Mouse (Mus musculus) olfactory bulb, adult 2 months (tissue): ENCODE data around the gene Prkag2. TPM values are rescaled to one million over a fixed set of nuclear protein-coding genes. Genes with fewer than 3 reads are reported as not detected.

ENCODE experiments used
- H3K27ac ChIP-seq: fragments of 200-500 bp; 2 replicates; pipeline ENCODE4 v1.5.1; 2012; ENCODE audit warnings: low read depth, low read length; ENCODE audit not compliant: insufficient read depth
- H3K4me1 ChIP-seq: fragments of 200-500 bp; 2 replicates; pipeline ENCODE4 v1.6.1; 2012; ENCODE audit warnings: low read length; ENCODE audit not compliant: control insufficient read depth, insufficient read depth
- H3K4me3 ChIP-seq: fragments of 200-500 bp; 2 replicates; pipeline ENCODE4 v1.5.1; 2012; ENCODE audit warnings: mild to moderate bottlenecking, low read depth, low read length, moderate library complexity; ENCODE audit not compliant: insufficient read depth
- CTCF ChIP-seq: fragments of 200-500 bp; IDR thresholded peaks from 2 replicates; pipeline ENCODE4 v1.5.1; 2012; ENCODE audit warnings: low read depth, mild to moderate bottlenecking, low read length, moderate library complexity; ENCODE audit not compliant: insufficient read depth
- POLR2A ChIP-seq: fragments of 200-500 bp; IDR thresholded peaks from 2 replicates; pipeline ENCODE4 v1.6.1; 2012; ENCODE audit warnings: mild to moderate bottlenecking, low read depth, low read length, moderate library complexity; ENCODE audit not compliant: insufficient read depth
- WGBS: fragments of 180-500 bp; shearing (Covaris S2); methylation state at CpG from one replicate; pipeline ENCODE4 v1.1.7; 2018; 5-methylcytosine and 5-hydroxymethylcytosine counted together
- polyA plus RNA-seq: library from polyadenylated mRNA; stranded (reverse); fragments of >200 nt; gene quantifications from 2 replicates; pipeline ENCODE4 v1.2.4, GENCODE M21; 2012; ENCODE audit warnings: low replicate concordance; ENCODE audit not compliant: missing spikeins, insufficient read depth, insufficient read length

Prkag2 gene
- polyA plus RNA-seq, 1 experiment = not detected

DNA sequence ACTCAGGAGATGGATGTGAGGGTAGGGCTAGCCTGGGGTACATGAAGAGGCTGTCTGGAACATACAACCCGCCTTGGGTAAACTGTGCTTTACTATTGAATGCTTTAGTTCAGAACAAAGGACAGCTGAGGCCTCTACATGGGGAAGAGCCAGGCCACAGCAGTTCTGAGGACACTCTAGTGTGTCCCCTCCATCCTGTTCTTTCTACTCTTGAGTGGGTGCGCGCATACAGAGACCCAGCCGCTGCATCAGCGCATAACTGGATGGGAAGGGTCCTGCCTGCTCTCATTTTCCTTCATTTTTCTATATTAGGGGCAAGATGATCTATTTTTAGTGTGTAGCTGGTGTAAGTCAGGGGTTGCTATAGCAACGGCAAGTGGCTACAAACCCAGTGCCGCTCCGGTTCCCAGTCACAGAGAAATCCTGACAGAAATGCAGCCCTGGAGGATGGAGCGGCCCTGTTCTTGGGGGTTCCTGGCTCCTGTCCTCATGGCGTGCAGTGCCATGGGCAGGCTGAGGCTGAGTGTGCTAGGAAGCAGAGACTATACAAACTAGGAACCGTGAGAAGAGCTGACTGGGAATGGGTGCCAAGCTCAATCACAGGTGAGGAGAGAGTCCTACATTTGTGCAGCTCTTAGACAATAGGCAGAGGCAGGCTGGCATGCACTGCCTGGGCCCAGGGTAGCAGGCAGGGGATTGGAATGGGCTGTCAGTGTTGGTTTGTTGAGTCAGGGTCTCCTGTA is 114.8 kb downstream of the Prkag2 start:
- Histone ChIP-seq H3K4me3 (peak overlapping the region; percentile 44), H3K4me1 (peaks cover 44% of the 10 kb centered on the region), H3K27ac (peak overlapping the region; percentile 94)
- TF ChIP-seq POLR2A (0 out of 2 replicates have a peak, but pooled peaks have one; percentile 5), CTCF (no peak)
- WGBS = 27% methylated on average over 11 of the region's 11 CpGs

DNA sequence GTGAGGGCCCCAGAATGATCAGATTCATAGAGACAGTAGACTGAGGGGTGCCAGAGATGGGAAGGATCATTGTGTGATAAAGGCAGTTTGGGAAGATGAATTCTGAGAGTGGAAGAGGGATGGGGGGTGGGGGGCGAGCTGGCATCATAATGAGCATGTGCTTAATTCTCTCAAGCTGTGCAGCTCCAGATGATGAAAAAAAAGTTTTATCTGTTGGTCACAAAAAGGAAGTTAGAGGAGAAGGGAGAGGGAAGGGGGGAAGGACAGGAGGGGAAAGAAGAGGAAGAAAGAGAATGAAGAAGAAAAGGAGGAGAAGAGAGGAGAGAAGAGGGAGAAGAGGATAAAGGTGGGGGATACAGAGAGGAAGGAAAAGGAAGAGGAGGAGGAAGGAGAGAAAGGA is 116.3 kb downstream of the Prkag2 start:
- 56% methylated on average over 1 of the region's 1 CpGs for WGBS
- 0 out of 2 replicates have a peak overlapping the region, but pooled peaks have one; percentile 94 for H3K27ac ChIP-seq
- peaks cover 40% of the 10 kb centered on the region for H3K4me1 ChIP-seq
- no peak overlapping the region for H3K4me3 ChIP-seq
- no peak for TF ChIP-seq POLR2A
- TF ChIP-seq CTCF = no peak

DNA sequence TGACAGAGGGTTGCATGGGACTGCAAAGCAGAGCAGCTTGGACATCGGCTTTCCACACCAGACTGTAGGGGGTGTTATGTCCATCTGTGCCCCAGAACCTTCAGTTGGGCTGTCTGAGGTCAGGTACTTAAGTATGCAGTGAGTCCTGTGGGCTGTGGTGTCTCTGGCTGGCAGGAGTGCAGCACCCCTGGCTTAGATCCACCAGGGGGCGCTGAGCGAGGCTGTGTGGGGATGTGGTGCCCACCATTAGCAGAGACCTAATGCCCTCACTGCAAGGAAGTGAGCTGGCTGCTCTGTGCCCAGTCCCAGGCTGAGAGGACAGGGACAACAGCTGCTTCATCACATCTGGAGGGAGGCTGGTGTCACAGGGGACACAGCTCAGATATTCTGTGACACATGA is 116.9 kb downstream of the Prkag2 start:
- Histone ChIP-seq H3K4me1 (peaks cover 40% of the 10 kb centered on the region), H3K4me3 (no peak overlapping the region), H3K27ac (no peak overlapping the region)
- WGBS = 25% methylated on average over 3 of the region's 3 CpGs
- TF ChIP-seq CTCF (peak; percentile 43; the same call in 1 of the 2 replicates), POLR2A (no peak)

DNA sequence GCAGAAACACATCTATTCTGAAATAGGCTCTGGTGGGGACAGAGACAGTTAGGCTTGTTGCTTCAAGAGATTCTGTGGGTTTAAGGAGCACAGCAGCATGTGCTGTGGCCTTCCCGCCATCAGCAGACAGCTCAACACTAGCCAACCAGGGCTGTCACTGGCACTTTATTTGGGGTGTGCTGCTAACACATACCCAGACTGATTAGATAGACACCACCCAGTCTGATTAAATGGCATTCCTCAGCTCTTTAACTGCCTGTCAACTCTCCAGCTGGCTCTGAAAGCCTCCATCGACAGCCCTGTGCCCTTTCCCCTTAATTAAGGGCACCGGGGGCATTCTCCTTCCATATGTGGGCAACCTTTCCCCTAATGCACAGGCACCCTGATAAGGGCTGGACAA is 118.2 kb downstream of the Prkag2 start:
- 62% methylated on average over 3 of the region's 3 CpGs for WGBS
- Histone ChIP-seq H3K4me3 (no peak overlapping the region), H3K27ac (no peak overlapping the region), H3K4me1 (peaks cover 40% of the 10 kb centered on the region)
- TF ChIP-seq POLR2A (no peak), CTCF (no peak)

DNA sequence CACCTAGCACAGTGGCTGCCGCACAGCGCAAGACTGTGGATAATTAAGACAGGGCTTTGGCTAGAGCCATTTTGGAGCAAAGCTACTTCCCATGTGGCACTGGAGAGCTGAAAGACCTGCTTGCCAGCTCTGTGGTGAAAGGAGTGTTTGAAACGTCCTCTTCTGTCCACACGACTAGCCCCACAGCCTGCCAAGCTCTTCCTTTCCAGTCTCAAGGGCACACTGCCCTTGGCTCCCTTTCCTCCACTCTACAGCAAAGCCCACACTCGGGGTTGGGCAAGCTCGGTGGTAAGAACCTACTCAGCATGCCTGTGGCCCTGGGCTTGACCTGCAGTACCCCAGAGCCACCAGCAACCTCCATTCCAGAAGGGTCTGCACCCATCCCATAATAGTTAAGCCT is 118.7 kb downstream of the Prkag2 start:
- H3K27ac ChIP-seq = no peak overlapping the region
- TF ChIP-seq POLR2A (no peak), CTCF (no peak)
- H3K4me3 ChIP-seq = no peak overlapping the region
- 57% methylated on average over 6 of the region's 6 CpGs for WGBS
- H3K4me1 ChIP-seq = peaks cover 36% of the 10 kb centered on the region

DNA sequence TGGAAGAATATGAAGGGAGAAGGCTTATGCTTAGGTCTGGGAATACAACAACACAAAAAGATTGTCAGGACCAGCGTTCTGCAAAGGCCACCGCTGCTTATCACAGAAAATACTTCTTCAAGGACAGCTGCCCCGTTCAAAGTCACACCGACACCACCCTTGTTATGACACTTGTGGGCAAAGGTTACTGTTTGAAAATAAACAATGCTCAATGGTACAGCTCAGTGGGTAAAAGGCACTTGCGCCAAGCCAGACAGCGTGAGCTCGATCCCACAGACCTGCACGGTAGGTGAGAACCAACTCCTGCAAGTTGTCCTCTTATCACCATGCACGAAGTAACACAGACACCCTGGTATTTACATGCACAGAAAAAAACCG is 120.5 kb downstream of the Prkag2 start:
- H3K4me3 ChIP-seq = no peak overlapping the region
- H3K4me1 ChIP-seq = peaks cover 20% of the 10 kb centered on the region
- no peak overlapping the region for H3K27ac ChIP-seq
- no peak for TF ChIP-seq CTCF
- no peak for TF ChIP-seq POLR2A
- WGBS = 86% methylated on average over 10 of the region's 10 CpGs

GRCm38 (mm10) chr5:24979312-24979967 is 121.0 kb downstream of the Prkag2 start:
- Histone ChIP-seq H3K4me1 (peaks cover 16% of the 10 kb centered on the region), H3K27ac (no peak overlapping the region), H3K4me3 (no peak overlapping the region)
- WGBS = 90% methylated on average over 4 of the region's 4 CpGs
- TF ChIP-seq CTCF = no peak
- TF ChIP-seq POLR2A = no peak

- 75% methylated on average over 3 of the region's 3 CpGs for WGBS
- TF ChIP-seq CTCF (no peak), POLR2A (no peak)
Measured at GRCm38 (mm10) chr5:24976907-24977306, 123.5 kb downstream of the Prkag2 start.

DNA sequence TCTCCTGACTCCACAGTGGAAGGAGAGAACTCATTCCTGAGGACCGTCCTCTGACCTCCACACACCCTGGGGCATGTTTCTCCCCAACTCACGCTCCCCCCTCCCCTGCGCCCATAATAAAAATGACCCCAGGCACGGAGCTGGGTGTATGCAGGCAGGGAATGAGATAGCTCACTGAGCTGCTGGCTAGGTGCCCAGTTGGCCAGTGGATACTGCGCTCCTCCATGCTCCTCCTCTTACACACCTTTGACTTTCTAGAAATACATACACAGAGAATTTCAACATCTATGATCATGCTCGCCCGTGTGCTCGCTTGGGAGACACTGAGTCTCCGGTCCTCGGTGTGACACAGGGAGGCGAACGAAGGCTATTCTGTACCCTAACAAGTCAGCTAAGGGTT is 124.2 kb downstream of the Prkag2 start:
- H3K27ac ChIP-seq = no peak overlapping the region
- TF ChIP-seq POLR2A (no peak), CTCF (no peak)
- H3K4me3 ChIP-seq = no peak overlapping the region
- 75% methylated on average over 12 of the region's 12 CpGs for WGBS
- 0 out of 2 replicates have a peak, but pooled peaks cover 9% of the 10 kb centered on the region for H3K4me1 ChIP-seq

More at GRCm38 (mm10) chr5:24976907-24977306, 123.5 kb downstream of the Prkag2 start:
- Histone ChIP-seq H3K4me3 (no peak overlapping the region), H3K4me1 (peaks cover 13% of the 10 kb centered on the region), H3K27ac (no peak overlapping the region)
